Mouse (Mus musculus) lung, postnatal 14 days (tissue): ENCODE data around the gene Igdcc4.
"Not testable (repeated sequence)": the region's sequence is repeated elsewhere in the genome, so short reads cannot be mapped to it uniquely, and the experiment has no call there.

Experiments used
- DNase-seq: peaks from one replicate; pipeline ENCODE4 v3.0.0; 2021

The Igdcc4 gene

GRCm38 (mm10) chr9:65100991-65101685 lies at the start of gene Igdcc4:
Gene Igdcc4, plus strand, starts transcription at chr9:65101486.
- no peak for DNase-seq

- no peak for DNase-seq
These were observed 37.0 kb upstream of the Igdcc4 start for GRCm38 (mm10) chr9:65064251-65064650.

GRCm38 (mm10) chr9:65070587-65070986 lies 30.7 kb upstream of the Igdcc4 start:
- no peak for DNase-seq

- no peak for DNase-seq
These were observed 27.7 kb upstream of the Igdcc4 start for GRCm38 (mm10) chr9:65073555-65073954.

GRCm38 (mm10) chr9:65074251-65074650 lies 27.0 kb upstream of the Igdcc4 start:
- DNase-seq, result no peak

- DNase-seq, result no peak
These were observed 26.3 kb upstream of the Igdcc4 start for GRCm38 (mm10) chr9:65074855-65075493.

GRCm38 (mm10) chr9:65077536-65077935 lies 23.8 kb upstream of the Igdcc4 start:
- DNase-seq, result no peak

- DNase-seq, result not testable (repeated sequence)
These were observed 21.1 kb upstream of the Igdcc4 start for GRCm38 (mm10) chr9:65080141-65080540.

- DNase-seq, result no peak
These were observed 18.1 kb upstream of the Igdcc4 start for GRCm38 (mm10) chr9:65083075-65083765.

GRCm38 (mm10) chr9:65084198-65084807 lies 17.0 kb upstream of the Igdcc4 start:
- DNase-seq, result no peak

GRCm38 (mm10) chr9:65085270-65085669 lies 16.0 kb upstream of the Igdcc4 start:
- no peak for DNase-seq

GRCm38 (mm10) chr9:65086801-65087200 lies 14.5 kb upstream of the Igdcc4 start:
- no peak for DNase-seq

GRCm38 (mm10) chr9:65087490-65087889 lies 13.8 kb upstream of the Igdcc4 start:
- no peak for DNase-seq

- peak; percentile 46 for DNase-seq
These were observed 7.0 kb upstream of the Igdcc4 start for GRCm38 (mm10) chr9:65094237-65094636.

- DNase-seq, result peak; percentile 22
These were observed 545 bp downstream of the Igdcc4 start for GRCm38 (mm10) chr9:65101686-65102376.

GRCm38 (mm10) chr9:65102377-65103172 lies 1.3 kb downstream of the Igdcc4 start:
- DNase-seq, result no peak

- no peak for DNase-seq
These were observed 2.0 kb downstream of the Igdcc4 start for GRCm38 (mm10) chr9:65103173-65103752.

- DNase-seq, result no peak
These were observed 5.5 kb downstream of the Igdcc4 start for GRCm38 (mm10) chr9:65106821-65107220.

GRCm38 (mm10) chr9:65107893-65108292 lies 6.6 kb downstream of the Igdcc4 start:
- DNase-seq, result no peak

GRCm38 (mm10) chr9:65109132-65110072 lies 8.1 kb downstream of the Igdcc4 start:
- DNase-seq, result no peak
